Mouse (Mus musculus) intestine, embryonic 16.5 days (tissue): ENCODE measurements at regions not wholly inside any gene's neighbourhood (a gene's known extent, or its start where the extent isn't known, plus 50 kb on each side); places are given as distances from the start of the nearest gene placed in this dataset.

Experiments
- ATAC-seq: fragments of 200-750 bp; cut with Nextera tagmentation; 2 replicates; pipeline ENCODE4 v1.8.0; 2017; ENCODE audit warnings: moderate TSS enrichment, moderate library complexity
- H3K27ac ChIP-seq: fragments of 300-500 bp; sonication (generic); 2 replicates; pipeline ENCODE4 v1.5.1; 2014; ENCODE audit warnings: mild to moderate bottlenecking, low read length
- H3K27me3 ChIP-seq: fragments of 300-500 bp; sonication (generic); replicated peaks from 2 replicates; pipeline ENCODE4 v1.6.1; 2014; ENCODE audit warnings: low read length, control low read depth, mixed read lengths; ENCODE audit not compliant: control insufficient read depth, insufficient read depth
- H3K36me3 ChIP-seq: fragments of 300-500 bp; sonication (generic); 2 replicates; pipeline ENCODE4 v1.6.1; 2014; ENCODE audit warnings: low read length, control low read depth; ENCODE audit not compliant: control insufficient read depth, insufficient read depth
- H3K4me1 ChIP-seq: fragments of 300-500 bp; sonication (generic); 2 replicates; pipeline ENCODE4 v1.6.1; 2014; ENCODE audit warnings: low read length, control low read depth, mixed read lengths; ENCODE audit not compliant: control insufficient read depth, insufficient read depth
- H3K4me2 ChIP-seq: fragments of 300-500 bp; sonication (generic); 2 replicates; pipeline ENCODE4 v1.6.1; 2014; ENCODE audit warnings: low read depth, low read length, control low read depth
- H3K4me3 ChIP-seq: fragments of 300-500 bp; sonication (generic); 2 replicates; pipeline ENCODE4 v1.5.1; 2014; ENCODE audit warnings: mild to moderate bottlenecking, low read length
- H3K9ac ChIP-seq: fragments of 300-500 bp; sonication (generic); 2 replicates; pipeline ENCODE4 v1.6.1; 2014; ENCODE audit warnings: low read depth, low read length
- H3K9me3 ChIP-seq: fragments of 300-500 bp; sonication (generic); 2 replicates; pipeline ENCODE4 v1.6.1; 2016; ENCODE audit warnings: low read length, control low read depth; ENCODE audit not compliant: control insufficient read depth
- WGBS: fragments of 180-500 bp; shearing (Covaris S2); extraction: QIAGEN DNeasy Blood & Tissue Kit; methylation state at CpG from one replicate; pipeline ENCODE4 v1.1.7; 2014; 5-methylcytosine and 5-hydroxymethylcytosine counted together

DNA sequence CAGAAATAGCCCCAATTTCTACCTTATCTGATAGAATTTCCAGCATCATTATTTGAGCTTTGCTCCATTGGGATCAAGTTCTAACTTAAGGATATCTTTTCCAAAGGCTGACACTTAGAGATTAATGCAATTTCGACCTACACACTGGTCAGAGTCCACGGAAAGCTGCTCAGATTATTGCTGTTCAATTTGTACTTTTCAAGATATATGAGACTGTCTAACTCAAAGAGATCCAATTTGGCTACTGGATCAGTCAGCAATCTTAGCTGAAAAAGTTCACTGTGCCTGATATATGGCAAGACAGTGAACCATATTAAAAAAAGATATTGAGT is 909.8 kb upstream of the Gm5150 start:
- ATAC-seq: peak; percentile 77

DNA sequence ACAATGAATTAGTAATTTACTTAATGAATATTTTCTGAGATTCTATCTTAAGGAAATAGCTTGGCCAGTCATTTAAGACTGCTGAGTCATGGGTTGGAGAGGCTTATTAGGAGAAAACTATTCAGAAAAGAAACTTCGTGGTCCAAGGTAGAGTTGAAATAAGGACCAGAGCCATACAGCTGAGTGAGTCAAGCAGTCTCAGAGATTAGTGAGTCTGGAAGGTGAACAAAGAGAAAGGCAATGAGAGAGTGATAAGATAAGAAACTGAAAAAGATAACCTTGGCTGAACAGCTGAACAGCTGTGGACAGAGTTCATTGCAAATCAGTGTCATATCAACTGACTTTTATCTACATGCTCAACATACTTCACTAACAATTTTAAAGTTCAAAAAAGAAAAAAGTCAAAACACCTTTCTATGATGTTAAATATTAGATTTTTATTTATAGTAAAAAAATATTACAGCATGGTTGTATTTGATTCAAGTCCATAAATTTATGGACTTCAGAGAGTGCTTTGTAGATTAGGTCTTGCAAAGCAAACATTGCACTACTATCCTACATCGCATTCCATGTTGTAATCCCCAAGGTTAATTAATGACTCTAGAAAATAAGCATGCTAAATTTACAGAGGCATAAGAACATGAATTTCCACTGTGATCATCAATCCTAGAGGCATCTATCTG is 909.3 kb upstream of the Gm5150 start:
- peak; percentile 98 for ATAC-seq
- Histone ChIP-seq H3K9me3 (no peaks in the 10 kb centered on the region), H3K4me3 (no peak overlapping the region), H3K4me1 (no peaks in the 10 kb centered on the region), H3K4me2 (no peak overlapping the region), H3K27ac (no peak overlapping the region), H3K36me3 (no peaks in the 10 kb centered on the region), H3K9ac (no peak overlapping the region), H3K27me3 (no peaks in the 10 kb centered on the region)
- WGBS: 49% methylated on average over 2 of the region's 2 CpGs

More for the DNA sequence above, 909.8 kb upstream of the Gm5150 start:
- H3K4me2 ChIP-seq: no peak overlapping the region
- no peaks in the 10 kb centered on the region for H3K36me3 ChIP-seq
- 32% methylated on average over 2 of the region's 2 CpGs for WGBS
- no peaks in the 10 kb centered on the region for H3K9me3 ChIP-seq
- H3K4me1 ChIP-seq: no peaks in the 10 kb centered on the region
- no peak overlapping the region for H3K4me3 ChIP-seq
- H3K9ac ChIP-seq: no peak overlapping the region
- no peak overlapping the region for H3K27ac ChIP-seq
- H3K27me3 ChIP-seq: no peaks in the 10 kb centered on the region

DNA sequence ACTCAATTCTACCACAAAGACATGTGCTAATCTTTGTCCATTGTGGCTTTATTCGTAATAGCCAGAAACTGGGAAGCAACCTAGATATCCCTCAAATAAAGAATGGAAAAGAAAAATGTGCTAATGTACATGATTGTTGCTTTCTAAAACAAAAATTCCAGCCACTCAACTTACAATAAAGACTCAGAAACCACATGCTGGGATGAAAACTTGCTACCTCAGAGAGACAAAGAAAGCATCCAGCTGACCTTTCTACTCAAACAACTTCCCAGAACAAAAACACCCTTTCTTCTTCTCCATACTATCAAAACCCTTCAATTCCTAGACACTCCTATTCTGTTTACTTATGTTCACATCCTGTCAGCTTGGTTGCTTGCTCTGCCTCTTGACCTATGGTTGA is 881.9 kb upstream of the Gm5150 start:
- no peak for ATAC-seq
- WGBS: 79% methylated on average over 1 of the region's 1 CpGs
- no peak overlapping the region for H3K4me3 ChIP-seq
- no peak overlapping the region for H3K27ac ChIP-seq
- H3K9me3 ChIP-seq: no peaks in the 10 kb centered on the region
- H3K4me2 ChIP-seq: no peak overlapping the region
- no peaks in the 10 kb centered on the region for H3K27me3 ChIP-seq
- no peaks in the 10 kb centered on the region for H3K4me1 ChIP-seq
- no peak overlapping the region for H3K9ac ChIP-seq
- no peaks in the 10 kb centered on the region for H3K36me3 ChIP-seq

DNA sequence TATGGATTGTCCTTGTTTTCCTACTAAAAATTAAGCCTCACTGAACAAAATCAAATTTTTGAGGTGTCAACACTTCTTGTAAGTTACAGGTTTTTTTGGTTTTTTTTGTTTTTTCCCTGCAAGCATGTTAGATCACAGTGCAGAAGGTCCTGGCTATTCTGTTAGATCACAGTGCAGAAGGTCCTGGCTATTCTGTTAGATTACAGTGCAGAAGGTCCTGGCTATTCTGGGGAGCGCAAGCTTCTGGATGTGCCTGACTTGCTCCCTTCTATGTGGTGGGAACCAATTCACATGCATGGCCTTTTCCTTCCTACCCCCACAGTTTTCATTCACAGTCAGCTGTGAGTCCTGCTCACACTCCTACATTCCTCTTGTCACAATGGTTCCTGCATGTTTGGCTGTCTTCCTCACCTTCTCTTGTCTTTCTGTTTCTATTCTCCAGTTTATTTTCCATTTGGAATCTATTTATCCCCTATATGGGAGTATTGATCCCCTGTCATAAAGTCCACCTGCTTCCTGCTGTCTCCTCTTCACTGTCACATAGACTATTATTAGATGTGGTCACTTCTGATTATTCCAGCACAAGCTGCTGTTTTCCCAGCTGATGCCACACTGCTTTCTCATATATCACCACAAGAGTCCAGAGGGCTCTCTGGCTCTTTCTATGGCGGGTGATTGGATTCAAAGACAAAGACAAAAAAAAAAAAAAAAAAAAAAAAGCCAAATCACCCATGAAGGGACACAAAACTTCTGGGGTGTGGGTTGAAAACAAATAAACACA is 866.3 kb upstream of the Gm5150 start:
- WGBS: 77% methylated on average over 2 of the region's 2 CpGs
- H3K27ac ChIP-seq: no peak overlapping the region

DNA sequence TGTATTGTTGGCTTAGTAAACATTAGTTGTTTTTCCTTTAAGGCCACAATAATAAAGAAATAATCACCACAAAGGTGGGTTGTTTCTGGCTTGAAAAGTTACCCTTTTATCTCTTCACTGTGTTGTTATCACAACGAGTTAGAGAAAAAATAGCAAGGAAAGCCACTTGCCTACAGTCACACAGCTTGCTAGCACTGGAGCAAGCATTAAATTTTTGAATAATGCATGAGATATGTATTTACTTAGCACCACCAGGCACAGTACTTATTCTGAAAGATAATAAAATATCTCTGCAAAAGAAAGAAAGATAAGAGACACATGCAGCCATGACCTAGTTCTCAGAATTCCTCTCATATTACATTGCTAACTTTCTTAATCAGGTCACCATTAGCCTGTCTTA is 853.8 kb upstream of the Gm5150 start:
- no peak for ATAC-seq
- Histone ChIP-seq H3K27me3 (no peaks in the 10 kb centered on the region), H3K4me1 (no peaks in the 10 kb centered on the region), H3K9ac (no peak overlapping the region), H3K9me3 (no peaks in the 10 kb centered on the region), H3K4me3 (no peak overlapping the region), H3K27ac (no peak overlapping the region), H3K36me3 (no peaks in the 10 kb centered on the region), H3K4me2 (no peak overlapping the region)
- WGBS: 57% methylated on average over 1 of the region's 1 CpGs

More for the DNA sequence above, 866.3 kb upstream of the Gm5150 start:
- H3K9ac ChIP-seq: no peak overlapping the region
- no peak for ATAC-seq
- H3K9me3 ChIP-seq: no peaks in the 10 kb centered on the region
- no peaks in the 10 kb centered on the region for H3K4me1 ChIP-seq
- no peaks in the 10 kb centered on the region for H3K27me3 ChIP-seq
- H3K4me2 ChIP-seq: no peak overlapping the region
- H3K4me3 ChIP-seq: no peak overlapping the region
- H3K36me3 ChIP-seq: no peaks in the 10 kb centered on the region

DNA sequence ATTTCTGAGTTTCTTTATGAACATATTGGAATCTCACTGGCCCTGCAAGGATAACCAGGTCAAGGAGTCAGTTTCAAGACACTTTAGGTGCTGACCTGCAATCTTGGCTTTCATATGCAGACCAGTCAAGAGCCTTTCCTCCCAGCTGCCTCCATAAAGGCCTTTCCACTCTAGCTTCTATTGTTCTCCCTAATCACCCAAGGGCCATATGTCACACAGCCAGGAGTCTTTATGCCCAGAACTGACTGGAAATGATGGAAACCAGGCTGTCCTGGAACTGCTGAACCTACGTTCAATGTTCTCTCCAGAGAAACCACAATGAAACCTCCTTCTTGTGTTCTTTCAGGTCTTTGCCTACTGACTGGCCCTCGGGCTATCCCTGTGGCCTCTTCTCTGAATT is 852.7 kb upstream of the Gm5150 start:
- no peak overlapping the region for H3K9ac ChIP-seq
- H3K4me1 ChIP-seq: no peaks in the 10 kb centered on the region
- no peaks in the 10 kb centered on the region for H3K27me3 ChIP-seq
- H3K27ac ChIP-seq: no peak overlapping the region
- 64% methylated on average over 2 of the region's 2 CpGs for WGBS
- H3K4me2 ChIP-seq: no peak overlapping the region
- no peaks in the 10 kb centered on the region for H3K9me3 ChIP-seq
- no peaks in the 10 kb centered on the region for H3K36me3 ChIP-seq
- ATAC-seq: no peak
- no peak overlapping the region for H3K4me3 ChIP-seq

DNA sequence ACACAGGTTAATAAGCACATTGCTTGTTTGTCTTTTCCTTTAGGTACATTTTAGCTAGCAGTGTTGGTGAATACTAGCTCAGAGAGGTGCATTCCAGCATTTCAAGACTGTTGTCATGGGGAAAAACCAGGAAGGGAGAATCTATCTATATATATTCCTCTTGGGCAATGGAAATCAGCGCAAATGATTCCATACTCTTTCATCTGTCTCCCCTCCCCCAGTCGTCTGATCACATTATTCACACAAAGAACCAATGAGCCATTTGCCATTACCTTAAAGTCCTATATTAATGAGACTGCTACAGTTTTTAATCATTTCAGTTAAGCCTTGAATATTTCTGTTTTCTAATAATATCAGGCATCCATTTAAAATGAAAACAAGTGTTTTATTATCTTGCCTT is 849.0 kb upstream of the Gm5150 start:
- Histone ChIP-seq H3K36me3 (no peaks in the 10 kb centered on the region), H3K4me1 (no peaks in the 10 kb centered on the region), H3K9ac (no peak overlapping the region), H3K4me3 (no peak overlapping the region), H3K9me3 (no peaks in the 10 kb centered on the region), H3K4me2 (no peak overlapping the region), H3K27ac (no peak overlapping the region), H3K27me3 (no peaks in the 10 kb centered on the region)
- no peak for ATAC-seq
- 74% methylated on average over 2 of the region's 2 CpGs for WGBS

DNA sequence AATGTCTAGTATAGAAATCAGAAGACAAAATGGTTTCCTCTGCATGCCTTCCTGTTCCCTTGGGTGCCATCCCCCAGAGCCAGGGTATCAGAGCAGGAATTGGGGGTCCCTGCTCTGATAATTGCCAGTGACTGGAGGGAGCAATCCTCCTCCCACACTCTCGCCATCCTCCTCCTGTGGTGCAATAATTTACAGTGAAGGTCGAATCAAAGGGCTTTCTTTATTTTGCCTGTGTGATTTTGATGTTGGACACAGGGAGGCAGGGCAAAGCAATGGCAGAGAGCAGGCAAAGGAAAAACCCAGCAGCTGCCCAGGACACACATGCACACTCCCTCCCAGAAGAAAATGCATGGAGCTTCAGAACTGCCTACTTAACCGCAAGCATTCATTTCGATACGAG is 847.8 kb upstream of the Gm5150 start:
- Histone ChIP-seq H3K4me3 (no peak overlapping the region), H3K9me3 (no peaks in the 10 kb centered on the region), H3K36me3 (no peaks in the 10 kb centered on the region), H3K4me2 (no peak overlapping the region), H3K27ac (no peak overlapping the region), H3K27me3 (no peaks in the 10 kb centered on the region), H3K4me1 (no peaks in the 10 kb centered on the region), H3K9ac (no peak overlapping the region)
- 55% methylated on average over 5 of the region's 5 CpGs for WGBS
- no peak for ATAC-seq

DNA sequence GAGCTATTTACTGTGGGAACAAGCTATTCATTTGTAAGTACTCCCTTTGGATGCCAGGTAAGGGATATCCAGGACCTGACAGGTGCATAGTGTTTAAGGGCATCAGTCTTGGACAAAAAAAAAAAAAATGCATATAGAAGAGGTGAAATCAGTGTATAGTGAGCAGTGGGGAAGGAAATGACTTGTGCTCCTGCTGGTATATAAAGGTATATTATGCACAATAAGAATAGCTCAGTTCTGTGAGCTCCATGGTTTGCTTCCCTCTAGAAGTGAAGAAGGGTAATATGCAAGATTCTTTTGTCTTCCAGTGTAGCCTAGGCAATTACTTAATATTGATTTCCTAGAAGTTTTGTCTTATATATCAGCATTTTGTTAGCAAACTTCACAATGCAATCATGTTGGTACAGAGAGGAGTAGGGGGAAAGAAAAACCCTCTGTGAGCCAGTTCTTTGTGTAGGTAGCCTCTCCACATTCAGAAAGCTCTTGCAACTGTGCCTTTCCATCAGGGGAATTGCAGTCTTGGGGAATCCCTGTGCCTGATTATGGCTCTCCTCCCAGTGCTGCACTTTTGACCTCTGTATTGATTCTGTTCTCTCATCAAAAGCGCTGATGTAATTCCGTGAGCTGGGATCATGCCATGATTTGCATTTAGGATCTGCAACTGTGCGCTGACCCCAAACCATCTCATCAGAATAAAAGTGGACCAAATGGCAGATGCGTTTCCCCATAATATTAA is 840.7 kb upstream of the Gm5150 start:
- no peak for ATAC-seq
- H3K9ac ChIP-seq: no peak overlapping the region
- no peaks in the 10 kb centered on the region for H3K36me3 ChIP-seq
- H3K4me3 ChIP-seq: no peak overlapping the region
- H3K9me3 ChIP-seq: no peaks in the 10 kb centered on the region
- no peak overlapping the region for H3K4me2 ChIP-seq
- 61% methylated on average over 4 of the region's 4 CpGs for WGBS
- H3K4me1 ChIP-seq: no peaks in the 10 kb centered on the region
- H3K27ac ChIP-seq: no peak overlapping the region
- no peaks in the 10 kb centered on the region for H3K27me3 ChIP-seq
